Mouse (Mus musculus) cortical plate, adult 2 months (tissue): ENCODE results near the gene Crx.

Experiments used
- CTCF ChIP-seq: fragments of 200-500 bp; IDR thresholded peaks from 2 replicates; pipeline ENCODE4 v1.5.1; 2011; ENCODE audit warnings: mild to moderate bottlenecking, control low read depth, low read length; ENCODE audit not compliant: insufficient read depth; ENCODE audit errors: extremely low read depth
- POLR2A ChIP-seq: fragments of 200-500 bp; IDR thresholded peaks from 2 replicates; pipeline ENCODE4 v1.6.1; 2011; ENCODE audit warnings: mild to moderate bottlenecking, low read length, control low read depth; ENCODE audit not compliant: insufficient read depth; ENCODE audit errors: extremely low read depth

- TF ChIP-seq POLR2A (peak; percentile 40; the same call in 1 of the 2 replicates), CTCF (no peak)
Observed at GRCm38 (mm10) chr7:15920645-15921190, 41.0 kb upstream of the Crx start.
